Mouse (Mus musculus) thymus, adult 2 months (tissue): ENCODE measurements at regions not wholly inside any gene's neighbourhood (a gene's known extent, or its start where the extent isn't known, plus 50 kb on each side); places are given as distances from the start of the nearest gene placed in this dataset.

ENCODE experiments used
- CTCF ChIP-seq: fragments of 200-500 bp; IDR thresholded peaks from 2 replicates; pipeline ENCODE4 v1.5.1; 2012; ENCODE audit warnings: mild to moderate bottlenecking, control low read depth, low read length, moderate library complexity, borderline replicate concordance; ENCODE audit not compliant: control insufficient read depth, poor library complexity, insufficient read depth; ENCODE audit errors: extremely low read depth
- POLR2A ChIP-seq: fragments of 200-500 bp; IDR thresholded peaks from 2 replicates; pipeline ENCODE4 v1.6.1; 2012; ENCODE audit warnings: mild to moderate bottlenecking, low read length, control low read depth, moderate library complexity; ENCODE audit not compliant: control insufficient read depth, poor library complexity, insufficient read depth; ENCODE audit errors: extremely low read depth

GRCm38 (mm10) chr15:36380461-36381227, 626.9 kb downstream of the Zfp706 start:
- TF ChIP-seq CTCF: no peak
- TF ChIP-seq POLR2A: no peak
